Comparison of ENCODE assay signal across 11 mouse cellular contexts in the genomic region with DNA sequence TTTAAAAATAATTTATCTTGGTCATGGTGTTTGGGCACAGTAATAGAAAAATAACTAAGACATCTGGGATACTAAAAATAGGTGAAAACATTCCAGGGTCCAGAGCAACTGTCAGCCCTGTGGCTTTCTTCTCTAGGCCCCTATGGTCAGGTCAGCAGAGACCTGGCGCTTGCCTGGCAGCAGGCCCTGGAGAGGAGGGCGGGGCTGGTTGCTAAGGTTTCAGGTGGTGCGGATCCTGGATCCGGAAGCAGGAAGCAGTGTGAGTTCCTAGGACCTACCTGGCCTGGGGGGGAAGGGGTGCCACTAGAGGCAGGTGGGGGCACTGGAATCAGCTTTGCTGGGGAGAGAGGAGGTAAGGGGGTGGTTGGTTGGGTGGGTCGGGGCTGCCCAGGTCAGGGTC. TPM values are rescaled to one million over a fixed set of nuclear protein-coding genes. Genes with fewer than 3 reads are reported as not detected.
A peak's percentile ranks its signal among the peaks of the same experiment; 100 is the strongest.
DNase-seq lines count a peak whose midpoint lies in the region; ATAC-seq and TF ChIP-seq lines count a peak whose summit lies in the region.
"Had no signal": no experiment of that assay in that cellular context is flagged by ENCODE, and none has a peak within 500 bp of the region (broad histone marks: within the 10 kb centered on the region; RNA-seq: fewer than 3 reads in every experiment).

Gene Smim22 (plus strand): TSS at position 222 of the 400 bp plus-strand sequence.

- H3K9me3 ChIP-seq in hindbrain, postnatal 0 days (ENCODE audit: low read length), result no peaks in the 10 kb centered on the region
- H3K9me3 ChIP-seq in hindbrain, embryonic 16.5 days (ENCODE audit: control insufficient read depth, low read length), result no peaks in the 10 kb centered on the region
- no peaks in the 10 kb centered on the region for H3K9me3 ChIP-seq in intestine, embryonic 16.5 days (ENCODE audit: control insufficient read depth, low read length)
- no peaks in the 10 kb centered on the region for H3K9me3 ChIP-seq in liver, embryonic 12.5 days (replicated peaks)
- no peaks in the 10 kb centered on the region for H3K9me3 ChIP-seq in stomach, embryonic 15.5 days
- H3K9me3 ChIP-seq: G1E had no signal

- 48% methylated on average over 5 of the region's 5 CpGs for WGBS in hindbrain, postnatal 0 days
- WGBS in hindbrain, embryonic 16.5 days, result 59% methylated on average over 5 of the region's 5 CpGs
- 35% methylated on average over 5 of the region's 5 CpGs for WGBS in intestine, embryonic 16.5 days
- 65% methylated on average over 5 of the region's 5 CpGs for WGBS in liver, embryonic 12.5 days (ENCODE audit: insufficient replicate concordance)
- WGBS in stomach, embryonic 15.5 days, result 39% methylated on average over 5 of the region's 5 CpGs

- ATAC-seq in hindbrain, postnatal 0 days, result peak; percentile 21; the same call in 1 of the 2 replicates
- no peak for ATAC-seq in hindbrain, embryonic 16.5 days
- peak; percentile 91 for ATAC-seq in intestine, embryonic 16.5 days
- peak; percentile 10; the same call in 1 of the 2 replicates for ATAC-seq in liver, embryonic 12.5 days
- ATAC-seq in stomach, embryonic 15.5 days (ENCODE audit: insufficient read depth, low FRiP score, low read depth), result peak; percentile 78

- no peak for DNase-seq in hindbrain, postnatal 0 days (ENCODE audit: low spot score)
- no peak for DNase-seq in cerebellum, postnatal 4 days (ENCODE audit: low spot score in 2 of 2)
- no peak for DNase-seq in layer of hippocampus, postnatal 10 days (ENCODE audit: low spot score in 2 of 2)
- no peak for DNase-seq in cerebellum, adult 18-20 months

- no peak within 1 kb of the TSS for H3K27ac ChIP-seq in hindbrain, postnatal 0 days
- H3K27ac ChIP-seq in hindbrain, embryonic 16.5 days (ENCODE audit: low read depth, low read length), result no peak within 1 kb of the TSS
- peak within 1 kb of the TSS; percentile 87 for H3K27ac ChIP-seq in intestine, embryonic 16.5 days (ENCODE audit: low read length)
- H3K27ac ChIP-seq in liver, embryonic 12.5 days, result peak within 1 kb of the TSS; percentile 54
- 0 out of 2 replicates have a peak within 1 kb of the TSS, but pooled peaks have one; percentile 12 for H3K27ac ChIP-seq in stomach, embryonic 15.5 days

- no peak within 1 kb of the TSS for H3K4me2 ChIP-seq in hindbrain, postnatal 0 days (ENCODE audit: low read depth, low read length)
- H3K4me2 ChIP-seq in hindbrain, embryonic 16.5 days (ENCODE audit: low read length), result no peak within 1 kb of the TSS
- peak within 1 kb of the TSS; percentile 64 for H3K4me2 ChIP-seq in intestine, embryonic 16.5 days (ENCODE audit: low read depth, low read length)
- H3K4me2 ChIP-seq in liver, embryonic 12.5 days, result peak within 1 kb of the TSS; percentile 32
- H3K4me2 ChIP-seq in stomach, embryonic 15.5 days, result peak within 1 kb of the TSS; percentile 42

- no peak within 1 kb of the TSS for H3K9ac ChIP-seq in hindbrain, postnatal 0 days (replicated peaks; ENCODE audit: low read length)
- no peak within 1 kb of the TSS for H3K9ac ChIP-seq in hindbrain, embryonic 16.5 days (ENCODE audit: low read depth, low read length)
- H3K9ac ChIP-seq in intestine, embryonic 16.5 days (ENCODE audit: low read depth, low read length), result peak within 1 kb of the TSS; percentile 72
- H3K9ac ChIP-seq in liver, embryonic 12.5 days, result no peak within 1 kb of the TSS
- no peak within 1 kb of the TSS for H3K9ac ChIP-seq in stomach, embryonic 15.5 days

- H3K4me3 ChIP-seq in hindbrain, postnatal 0 days (ENCODE audit: low read length), result no peak within 1 kb of the TSS
- no peak within 1 kb of the TSS for H3K4me3 ChIP-seq in hindbrain, embryonic 16.5 days (ENCODE audit: low read length)
- H3K4me3 ChIP-seq in intestine, embryonic 16.5 days (ENCODE audit: low read length), result peak within 1 kb of the TSS; percentile 50
- no peak within 1 kb of the TSS for H3K4me3 ChIP-seq in liver, embryonic 12.5 days
- H3K4me3 ChIP-seq in stomach, embryonic 15.5 days (replicated peaks), result peak within 1 kb of the TSS; percentile 33

- no peaks in the 10 kb centered on the region for H3K27me3 ChIP-seq in hindbrain, postnatal 0 days (ENCODE audit: insufficient read depth, low read length)
- no peaks in the 10 kb centered on the region for H3K27me3 ChIP-seq in hindbrain, embryonic 16.5 days (replicated peaks; ENCODE audit: control insufficient read depth, insufficient read depth, low read length)
- no peaks in the 10 kb centered on the region for H3K27me3 ChIP-seq in intestine, embryonic 16.5 days (replicated peaks; ENCODE audit: control insufficient read depth, insufficient read depth, low read length)
- H3K27me3 ChIP-seq in liver, embryonic 12.5 days (replicated peaks), result peaks cover 20% of the 10 kb centered on the region; the same call in 1 of the 2 replicates
- H3K27me3 ChIP-seq in stomach, embryonic 15.5 days (replicated peaks), result no peaks in the 10 kb centered on the region

- no peaks in the 10 kb centered on the region for H3K36me3 ChIP-seq in hindbrain, postnatal 0 days (ENCODE audit: insufficient read depth, low read length)
- no peaks in the 10 kb centered on the region for H3K36me3 ChIP-seq in hindbrain, embryonic 16.5 days (ENCODE audit: control insufficient read depth, insufficient read depth, low read length)
- H3K36me3 ChIP-seq in intestine, embryonic 16.5 days (ENCODE audit: control insufficient read depth, insufficient read depth, low read length), result no peaks in the 10 kb centered on the region
- peaks cover 14% of the 10 kb centered on the region for H3K36me3 ChIP-seq in liver, embryonic 12.5 days
- no peaks in the 10 kb centered on the region for H3K36me3 ChIP-seq in stomach, embryonic 15.5 days

- H3K4me1 ChIP-seq in hindbrain, postnatal 0 days (ENCODE audit: insufficient read depth, low read length), result no peaks in the 10 kb centered on the region
- peaks cover 3% of the 10 kb centered on the region for H3K4me1 ChIP-seq in hindbrain, embryonic 16.5 days (ENCODE audit: control insufficient read depth, insufficient read depth, low read depth, low read length)
- H3K4me1 ChIP-seq in intestine, embryonic 16.5 days (ENCODE audit: control insufficient read depth, insufficient read depth, low read length), result peaks cover 7% of the 10 kb centered on the region
- peaks cover 28% of the 10 kb centered on the region for H3K4me1 ChIP-seq in liver, embryonic 12.5 days
- peaks cover under 1% of the 10 kb centered on the region; the same call in 1 of the 2 replicates for H3K4me1 ChIP-seq in stomach, embryonic 15.5 days

- TF ChIP-seq CTCF in hindbrain, postnatal 0 days (IDR thresholded peaks at IDR 0.05; ENCODE audit: low read depth), result no peak

RNA-seq across cellular contexts. Expression of gene Smim22, which starts in this region (rescaled TPM):
- total RNA-seq in hindbrain, postnatal 0 days (2014; rRNA removed), result not detected in 2 replicates
- 6.5 and 6.6 TPM in 2 replicates for polyA plus RNA-seq in hindbrain, postnatal 0 days (2015; fragmentation: Nextera tagmentation; extraction: Ambion mirVana)
- 4.0 and 4.2 TPM in 2 replicates for polyA plus RNA-seq in hindbrain, embryonic 16.5 days (2015; fragmentation: Nextera tagmentation; extraction: Ambion mirVana)
- polyA plus RNA-seq in intestine, embryonic 16.5 days (2015; fragmentation: Nextera tagmentation; extraction: Ambion mirVana), result 133 and 146 TPM in 2 replicates
- polyA plus RNA-seq in liver, embryonic 12.5 days (2016; fragmentation: Nextera tagmentation; extraction: Ambion mirVana), result 5.7 and 6.9 TPM in 2 replicates
- 59.7 and 65.9 TPM in 2 replicates for polyA plus RNA-seq in stomach, embryonic 15.5 days (2015; fragmentation: Nextera tagmentation; extraction: Ambion mirVana)
- not detected for total RNA-seq in layer of hippocampus, postnatal 10 days (2021)
- total RNA-seq: G1E; gastrocnemius, adult 8-10 months had no signal
- polyA plus RNA-seq: G1E; neural tube, embryonic 14.5 days had no signal

Comparison
In these comparisons a context has a peak if more than half of its experiments do, and no peak if none do; other contexts are left out.
1. H3K27ac ChIP-seq: peak in intestine, embryonic 16.5 days (single experiment), liver, embryonic 12.5 days (single experiment) and stomach, embryonic 15.5 days (single experiment); none in hindbrain, postnatal 0 days (single experiment) and hindbrain, embryonic 16.5 days (single experiment).
2. H3K4me2 ChIP-seq: peak in intestine, embryonic 16.5 days (single experiment), liver, embryonic 12.5 days (single experiment) and stomach, embryonic 15.5 days (single experiment); none in hindbrain, postnatal 0 days (single experiment) and hindbrain, embryonic 16.5 days (single experiment).
3. H3K4me3 ChIP-seq: peak in intestine, embryonic 16.5 days (single experiment) and stomach, embryonic 15.5 days (single experiment); none in hindbrain, postnatal 0 days (single experiment), hindbrain, embryonic 16.5 days (single experiment) and liver, embryonic 12.5 days (single experiment).